Comparison of ENCODE assay signal across 9 mouse cellular contexts in genomic region chr16:13673114-13673513, GRCm38 (mm10). TPM values are rescaled to one million over a fixed set of nuclear protein-coding genes. Genes with fewer than 3 reads are reported as not detected.
DNase-seq lines count a peak whose midpoint lies in the region; ATAC-seq and TF ChIP-seq lines count a peak whose summit lies in the region.
"Had no signal": no experiment of that assay in that cellular context is flagged by ENCODE, and none has a peak within 500 bp of the region (broad histone marks: within the 10 kb centered on the region; RNA-seq: fewer than 3 reads in every experiment).

No protein-coding gene starts in this region.

- intact Hi-C loops in heart, adult 2 months (cut with DNase I) = loop anchor here (5.0 kb wide), 2 partner anchors 109 to 144 kb away; partner anchors contain the start of genes Ntan1 and Rrn3
- intact Hi-C loops in left cerebral cortex, postnatal 36 days (cut with DNase I) = no loop called here

- H3K4me2 ChIP-seq in heart, embryonic 16.5 days (ENCODE audit: low read depth, low read length) = peak overlapping the region; percentile 72
- H3K4me2 ChIP-seq in hindbrain, embryonic 14.5 days (replicated peaks) = peak overlapping the region; percentile 86
- H3K4me2 ChIP-seq in midbrain, embryonic 11.5 days = peak overlapping the region; percentile 85; the same call in 1 of the 2 replicates

- H3K4me1 ChIP-seq in heart, embryonic 16.5 days (ENCODE audit: control insufficient read depth, insufficient read depth, low read length) = peaks cover 9% of the 10 kb centered on the region
- H3K4me1 ChIP-seq in heart, adult 2 months (ENCODE audit: control insufficient read depth, insufficient read depth, low read length) = peaks cover 10% of the 10 kb centered on the region
- H3K4me1 ChIP-seq in brown adipose tissue, adult 24 weeks (ENCODE audit: control insufficient read depth, insufficient read depth, insufficient read length, low read length) = peaks cover 3% of the 10 kb centered on the region; the same call in 1 of the 2 replicates
- H3K4me1 ChIP-seq in hindbrain, embryonic 14.5 days (replicated peaks; ENCODE audit: control insufficient read depth, insufficient read depth, low read length) = peaks cover 9% of the 10 kb centered on the region
- H3K4me1 ChIP-seq in midbrain, embryonic 11.5 days (ENCODE audit: control insufficient read depth, insufficient read depth, low read length) = peaks cover 5% of the 10 kb centered on the region

- ATAC-seq in heart, embryonic 16.5 days (replicated peaks; ENCODE audit: extremely low read depth, insufficient read depth, low FRiP score) = no peak
- no peak for ATAC-seq in hindbrain, embryonic 14.5 days (ENCODE audit: low FRiP score)
- ATAC-seq in midbrain, embryonic 11.5 days (ENCODE audit: low FRiP score) = no peak

- TF ChIP-seq EP300 in heart, adult 2 months (IDR thresholded peaks at IDR 0.05; ENCODE audit: insufficient read depth, low read depth, low read length) = no peak

- TF ChIP-seq CTCF in heart, adult 2 months (IDR thresholded peaks at IDR 0.05) = no peak

- peaks cover 12% of the 10 kb centered on the region for H3K36me3 ChIP-seq in heart, embryonic 16.5 days (ENCODE audit: control insufficient read depth, insufficient read depth)
- peaks cover 19% of the 10 kb centered on the region for H3K36me3 ChIP-seq in heart, adult 2 months (ENCODE audit: control insufficient read depth, insufficient read depth, low read length)
- peaks cover 20% of the 10 kb centered on the region for H3K36me3 ChIP-seq in hindbrain, embryonic 14.5 days (replicated peaks; ENCODE audit: control insufficient read depth, insufficient read depth)
- H3K36me3 ChIP-seq in midbrain, embryonic 11.5 days (ENCODE audit: control insufficient read depth, insufficient read depth, low read length) = peaks cover 9% of the 10 kb centered on the region

- no peak overlapping the region for H3K27ac ChIP-seq in heart, embryonic 16.5 days (ENCODE audit: low read length)
- no peak overlapping the region for H3K27ac ChIP-seq in heart, adult 2 months
- peak overlapping the region; percentile 95; the same call in 1 of the 2 replicates for H3K27ac ChIP-seq in brown adipose tissue, adult 24 weeks (replicated peaks; ENCODE audit: low read depth, low read length)
- H3K27ac ChIP-seq in hindbrain, embryonic 14.5 days = no peak overlapping the region
- no peak overlapping the region for H3K27ac ChIP-seq in midbrain, embryonic 11.5 days (ENCODE audit: low read depth, low read length)

- H3K79me2 ChIP-seq in heart, adult 2 months (replicated peaks; ENCODE audit: control insufficient read depth, insufficient read depth, low read length) = peaks cover 3% of the 10 kb centered on the region

- H3K9me3 ChIP-seq in heart, embryonic 16.5 days (replicated peaks; ENCODE audit: control insufficient read depth, low read length) = no peaks in the 10 kb centered on the region
- no peaks in the 10 kb centered on the region for H3K9me3 ChIP-seq in hindbrain, embryonic 14.5 days (ENCODE audit: control insufficient read depth, low read length)
- no peaks in the 10 kb centered on the region for H3K9me3 ChIP-seq in midbrain, embryonic 11.5 days (ENCODE audit: control insufficient read depth, low read length)

- peak overlapping the region; percentile 63 for H3K4me3 ChIP-seq in heart, embryonic 16.5 days (ENCODE audit: low read length)
- no peak overlapping the region for H3K4me3 ChIP-seq in heart, adult 2 months
- H3K4me3 ChIP-seq in brown adipose tissue, adult 24 weeks (ENCODE audit: insufficient read depth, low read depth, low read length) = no peak overlapping the region
- H3K4me3 ChIP-seq in hindbrain, embryonic 14.5 days (replicated peaks; ENCODE audit: low read length) = no peak overlapping the region
- H3K4me3 ChIP-seq in midbrain, embryonic 11.5 days (ENCODE audit: low read depth, low read length) = no peak overlapping the region

- H3K27me3 ChIP-seq in heart, embryonic 16.5 days (ENCODE audit: control insufficient read depth, insufficient read depth, low read length) = no peaks in the 10 kb centered on the region
- H3K27me3 ChIP-seq in heart, adult 2 months (ENCODE audit: control insufficient read depth, insufficient read depth, low read length) = no peaks in the 10 kb centered on the region
- no peaks in the 10 kb centered on the region for H3K27me3 ChIP-seq in hindbrain, embryonic 14.5 days (ENCODE audit: control insufficient read depth, insufficient read depth, low read length)
- H3K27me3 ChIP-seq in midbrain, embryonic 11.5 days (ENCODE audit: control insufficient read depth, insufficient read depth, low read length) = no peaks in the 10 kb centered on the region

- no peak for DNase-seq in heart, adult 2 months
- DNase-seq in hindbrain, embryonic 14.5 days (ENCODE audit: low spot score) = no peak
- no peak for DNase-seq in midbrain, embryonic 11.5 days (ENCODE audit: low spot score, missing footprints)
- no peak for DNase-seq in left cerebral cortex, postnatal 36 days (ENCODE audit: low spot score in 2 of 2)
- DNase-seq in T-cell, adult 2 months (ENCODE audit: low spot score) = no peak
- DNase-seq in left cerebral cortex, adult 8-10 months (ENCODE audit: low spot score in 2 of 2) = no peak

- no peak overlapping the region for H3K9ac ChIP-seq in heart, embryonic 16.5 days (ENCODE audit: low read length)
- no peak overlapping the region for H3K9ac ChIP-seq in heart, adult 2 months (ENCODE audit: low read depth, low read length)
- H3K9ac ChIP-seq in hindbrain, embryonic 14.5 days = peak overlapping the region; percentile 91; the same call in 1 of the 2 replicates
- no peak overlapping the region for H3K9ac ChIP-seq in midbrain, embryonic 11.5 days (ENCODE audit: low read length)

- 75% methylated on average over 5 of the region's 5 CpGs for WGBS in heart, embryonic 16.5 days
- WGBS in heart, adult 2 months = 71% methylated on average over 5 of the region's 5 CpGs
- WGBS in hindbrain, embryonic 14.5 days = 81% methylated on average over 5 of the region's 5 CpGs
- WGBS in midbrain, embryonic 11.5 days = 84% methylated on average over 5 of the region's 5 CpGs

- no peak for TF ChIP-seq POLR2A in heart, adult 2 months (IDR thresholded peaks at IDR 0.05; ENCODE audit: insufficient read depth, low read depth, low read length)

RNA-seq across cellular contexts. Expression of gene 3110001I22Rik, which starts 1.4 kb away (rescaled TPM):
- 2.9 and 3.5 TPM in 2 replicates for polyA plus RNA-seq in heart, embryonic 16.5 days (2015; fragmentation: Nextera tagmentation; extraction: Ambion mirVana)
- total RNA-seq in heart, adult 2 months (2021) = 1 to 10 TPM; 2.6 to 2.7 TPM
- 1.1 and 1.2 TPM in 2 replicates for polyA plus RNA-seq in heart, adult 2 months (2012; rRNA removed)
- 4.4 and 4.5 TPM in 2 replicates for polyA plus RNA-seq in brown adipose tissue, adult 24 weeks (2012; ENCODE audit: insufficient read depth, insufficient read length, missing spikeins)
- polyA plus RNA-seq in hindbrain, embryonic 14.5 days (2014; fragmentation: Nextera tagmentation; extraction: Ambion mirVana) = 6.9 and 7.2 TPM in 2 replicates
- polyA plus RNA-seq in midbrain, embryonic 11.5 days (2014; fragmentation: Nextera tagmentation; extraction: Ambion mirVana) = 11.5 and 12.6 TPM in 2 replicates
- total RNA-seq in left cerebral cortex, postnatal 36 days (2021) = 1 to 10 TPM; 3.4 to 4.1 TPM
- 1 to 10 TPM; 4.3 to 4.5 (median 4.4) TPM for total RNA-seq in left cerebral cortex, adult 8-10 months (2022)

RNA-seq across cellular contexts. Expression of gene Bfar, which starts 1.5 kb away (rescaled TPM):
- 37.4 and 44.3 TPM in 2 replicates for polyA plus RNA-seq in heart, embryonic 16.5 days (2015; fragmentation: Nextera tagmentation; extraction: Ambion mirVana)
- 10 to 100 TPM; 41.8 to 51.6 TPM for total RNA-seq in heart, adult 2 months (2021)
- polyA plus RNA-seq in heart, adult 2 months (2012; rRNA removed) = 35.2 and 51.5 TPM in 2 replicates
- 33.6 and 44.6 TPM in 2 replicates for polyA plus RNA-seq in brown adipose tissue, adult 24 weeks (2012; ENCODE audit: insufficient read depth, insufficient read length, missing spikeins)
- polyA plus RNA-seq in hindbrain, embryonic 14.5 days (2014; fragmentation: Nextera tagmentation; extraction: Ambion mirVana) = 47.8 and 50.4 TPM in 2 replicates
- 41.6 and 43.3 TPM in 2 replicates for polyA plus RNA-seq in midbrain, embryonic 11.5 days (2014; fragmentation: Nextera tagmentation; extraction: Ambion mirVana)
- total RNA-seq in left cerebral cortex, postnatal 36 days (2021) = 10 to 100 TPM; 33.6 to 41.5 TPM
- 10 to 100 TPM; 34.8 to 39.8 (median 35.8) TPM for total RNA-seq in left cerebral cortex, adult 8-10 months (2022)

RNA-seq across cellular contexts. Expression of gene Parn, which starts 5.1 kb away (rescaled TPM):
- 29.0 and 29.2 TPM in 2 replicates for polyA plus RNA-seq in heart, embryonic 16.5 days (2015; fragmentation: Nextera tagmentation; extraction: Ambion mirVana)
- 1 to 10 TPM; 8.9 to 9.1 TPM for total RNA-seq in heart, adult 2 months (2021)
- 7.3 and 13.1 TPM in 2 replicates for polyA plus RNA-seq in heart, adult 2 months (2012; rRNA removed)
- polyA plus RNA-seq in brown adipose tissue, adult 24 weeks (2012; ENCODE audit: insufficient read depth, insufficient read length, missing spikeins) = 16.9 and 18.7 TPM in 2 replicates
- 27.9 and 30.6 TPM in 2 replicates for polyA plus RNA-seq in hindbrain, embryonic 14.5 days (2014; fragmentation: Nextera tagmentation; extraction: Ambion mirVana)
- polyA plus RNA-seq in midbrain, embryonic 11.5 days (2014; fragmentation: Nextera tagmentation; extraction: Ambion mirVana) = 44.1 and 45.9 TPM in 2 replicates
- 10 to 100 TPM; 23.2 to 24.1 TPM for total RNA-seq in left cerebral cortex, postnatal 36 days (2021)
- total RNA-seq in left cerebral cortex, adult 8-10 months (2022) = 10 to 100 TPM; 25.5 to 31.9 (median 28.1) TPM

RNA-seq across cellular contexts. Expression of gene Pla2g10, which starts 57.7 kb away (rescaled TPM):
- polyA plus RNA-seq in heart, embryonic 16.5 days (2015; fragmentation: Nextera tagmentation; extraction: Ambion mirVana) = 0.43 and 0.56 TPM in 2 replicates
- total RNA-seq in heart, adult 2 months (2021) = not detected
- 0.16 TPM in 1 of 2 replicates, not detected in the other for polyA plus RNA-seq in heart, adult 2 months (2012; rRNA removed)
- not detected in 2 replicates for polyA plus RNA-seq in brown adipose tissue, adult 24 weeks (2012; ENCODE audit: insufficient read depth, insufficient read length, missing spikeins)
- polyA plus RNA-seq in hindbrain, embryonic 14.5 days (2014; fragmentation: Nextera tagmentation; extraction: Ambion mirVana) = 0.35 TPM in 1 of 2 replicates, not detected in the other
- polyA plus RNA-seq in midbrain, embryonic 11.5 days (2014; fragmentation: Nextera tagmentation; extraction: Ambion mirVana) = 0.19 and 0.36 TPM in 2 replicates
- not detected for total RNA-seq in left cerebral cortex, postnatal 36 days (2021)
- not detected for total RNA-seq in left cerebral cortex, adult 8-10 months (2022)
- total RNA-seq: gastrocnemius, postnatal 25 days had no signal
